Mouse (Mus musculus) MEL (cell line): ENCODE measurements around the gene Cdca5.

Experiments used
- CHD2 ChIP-seq: IDR thresholded peaks from 2 replicates; pipeline ENCODE4 v1.6.1; 2011; ENCODE audit warnings: low read length, improper control_type of control experiment
- CTCF ChIP-seq, 3 experiments: IDR thresholded peaks in 2 of 3; conservative IDR thresholded peaks in 1 of 3; 2 replicates each; pipeline ENCODE4 v1.5.1; 2011 to 2012; ENCODE audit warnings: low read length in 3 of 3, low read depth in 2 of 3, mild to moderate bottlenecking in 2 of 3, improper control_type of control experiment in 1 of 3, inconsistent platforms in 1 of 3, mixed read lengths in 1 of 3, moderate library complexity in 1 of 3; ENCODE audit not compliant: control insufficient read depth in 1 of 3, insufficient read depth in 1 of 3, poor library complexity in 1 of 3, severe bottlenecking in 1 of 3
- E2F4 ChIP-seq: IDR thresholded peaks from 2 replicates; pipeline ENCODE4 v1.6.1; 2011; ENCODE audit warnings: low read depth, low read length, improper control_type of control experiment, borderline replicate concordance
- GABPA ChIP-seq: IDR thresholded peaks from 2 replicates; pipeline ENCODE4 v1.6.1; 2012; ENCODE audit warnings: low read depth, mild to moderate bottlenecking, inconsistent platforms, low read length, improper control_type of control experiment, moderate library complexity
- GATA1 ChIP-seq: IDR thresholded peaks from 2 replicates; pipeline ENCODE4 v1.6.1; 2011; ENCODE audit warnings: low read depth, low read length, improper control_type of control experiment
- MAFK ChIP-seq: IDR thresholded peaks from 2 replicates; pipeline ENCODE4 v1.6.1; 2011; ENCODE audit warnings: low read depth, mild to moderate bottlenecking, low read length, improper control_type of control experiment, borderline replicate concordance
- MAZ ChIP-seq: IDR thresholded peaks from 2 replicates; pipeline ENCODE4 v1.6.1; 2012; ENCODE audit warnings: low read depth, mild to moderate bottlenecking, inconsistent platforms, low read length, improper control_type of control experiment
- MYC ChIP-seq: IDR thresholded peaks from 2 replicates; pipeline ENCODE4 v1.6.1; 2011; ENCODE audit warnings: low read depth, mild to moderate bottlenecking, low read length, improper control_type of control experiment, moderate library complexity
- POLR2A ChIP-seq, 2 experiments: IDR thresholded peaks; 2 replicates each; pipeline ENCODE4 v1.6.1; 2011 to 2012; ENCODE audit warnings: low read length in 2 of 2, mild to moderate bottlenecking in 2 of 2, control low read depth in 1 of 2, improper control_type of control experiment in 1 of 2, low read depth in 1 of 2, moderate library complexity in 1 of 2; ENCODE audit not compliant: control insufficient read depth in 1 of 2, insufficient read depth in 1 of 2, poor library complexity in 1 of 2
- POLR2AphosphoS2 ChIP-seq: IDR thresholded peaks from 2 replicates; pipeline ENCODE4 v1.6.1; 2011; ENCODE audit warnings: low read length, improper control_type of control experiment
- POLR2AphosphoS5 ChIP-seq: IDR thresholded peaks from 2 replicates; pipeline ENCODE4 v1.6.1; 2012; ENCODE audit warnings: low read depth, borderline replicate concordance, mild to moderate bottlenecking, inconsistent platforms, low read length, moderate library complexity, mixed read lengths
- SMC3 ChIP-seq: IDR thresholded peaks from 2 replicates; pipeline ENCODE4 v1.6.1; 2011; ENCODE audit warnings: low read depth, low read length, improper control_type of control experiment

DNA sequence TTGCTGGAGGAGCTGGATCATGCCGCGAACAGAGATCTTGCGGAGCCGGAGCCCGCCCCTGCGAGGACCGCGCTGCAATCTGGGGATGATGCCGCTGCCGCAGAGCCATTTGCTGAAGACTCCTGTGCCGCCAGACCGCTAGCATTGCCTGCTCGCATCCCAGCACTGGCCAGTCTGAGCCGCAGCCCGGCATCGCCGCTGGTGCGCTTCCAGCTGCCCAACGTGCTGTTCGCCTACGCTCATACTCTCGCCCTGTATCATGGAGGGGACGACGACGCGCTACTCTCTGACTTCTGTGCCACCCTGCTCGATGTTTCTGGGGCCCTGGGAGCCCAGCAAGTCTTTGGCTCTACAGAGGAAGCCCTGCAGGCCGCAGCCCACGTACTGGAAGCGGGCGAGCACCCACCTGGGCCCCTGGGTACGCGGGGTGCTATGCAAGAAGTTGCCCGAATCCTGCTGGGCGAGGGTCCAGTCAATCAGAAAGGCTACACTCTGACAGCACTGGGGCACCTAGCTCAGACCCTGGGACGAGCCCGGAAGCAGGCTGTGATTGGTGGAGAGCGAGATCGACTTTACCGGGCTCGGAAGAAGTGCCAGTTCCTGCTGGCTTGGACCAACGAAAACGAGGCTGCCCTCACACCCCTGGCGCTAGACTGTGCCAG is 23.0 kb upstream of the Cdca5 start:
- no peak for TF ChIP-seq CTCF (IDR thresholded peaks at IDR 0.05 in 2 of 3, conservative IDR thresholded peaks at IDR 0.05 in 1 of 3; ENCODE audit: control insufficient read depth in 1 of 3, insufficient read depth in 1 of 3, low read depth in 2 of 3, low read length in 3 of 3, poor library complexity in 1 of 3, severe bottlenecking in 1 of 3)
- TF ChIP-seq POLR2A (IDR thresholded peaks at IDR 0.05; ENCODE audit: control insufficient read depth in 1 of 2, insufficient read depth in 1 of 2, low read depth in 1 of 2, low read length in 2 of 2, poor library complexity in 1 of 2), result peak; percentile 20 to 52; a peak in 1 of 4 replicates
- TF ChIP-seq MAZ, result no peak
- no peak for TF ChIP-seq CHD2
- no peak for TF ChIP-seq MYC
- no peak for TF ChIP-seq E2F4
- TF ChIP-seq GATA1, result no peak
- no peak; the same call in 1 of the 2 replicates for TF ChIP-seq POLR2AphosphoS5
- TF ChIP-seq POLR2AphosphoS2, result no peak; the same call in 1 of the 2 replicates
- TF ChIP-seq MAFK, result no peak
- no peak for TF ChIP-seq GABPA
- no peak for TF ChIP-seq SMC3
